8 mouse cellular contexts compared by ENCODE assay signal in genomic region chr17:40934420-40935231, GRCm38 (mm10). TPM values are rescaled to one million over a fixed set of nuclear protein-coding genes. Genes with fewer than 3 reads are reported as not detected.
A peak's percentile ranks its signal among the peaks of the same experiment; 100 is the strongest.
DNase-seq lines count a peak whose midpoint lies in the region; ATAC-seq and TF ChIP-seq lines count a peak whose summit lies in the region.

Mut (plus strand) TSS chr17:40934685.
Cenpq (minus strand) TSS chr17:40935047.

- peak within 1 kb of the TSS; percentile 66 for H3K9ac ChIP-seq in hindbrain, postnatal 0 days (replicated peaks; ENCODE audit: low read length)

- peak within 1 kb of the TSS; percentile 99 for H3K27ac ChIP-seq in gastrocnemius, adult 2 months
- H3K27ac ChIP-seq in hindbrain, postnatal 0 days = peak within 1 kb of the TSS; percentile 98
- H3K27ac ChIP-seq in left cerebral cortex, adult 2 months = peak within 1 kb of the TSS; percentile 95

- peak within 1 kb of the TSS; percentile 95 for H3K4me2 ChIP-seq in hindbrain, postnatal 0 days (ENCODE audit: low read depth, low read length)

- 0 out of 2 replicates have a peak, but pooled peaks cover 3% of the 10 kb centered on the region for H3K36me3 ChIP-seq in hindbrain, postnatal 0 days (ENCODE audit: insufficient read depth, low read length)

- peak within 1 kb of the TSS; percentile 76 for H3K4me3 ChIP-seq in gastrocnemius, adult 2 months
- peak within 1 kb of the TSS; percentile 70 for H3K4me3 ChIP-seq in hindbrain, postnatal 0 days (ENCODE audit: low read length)
- H3K4me3 ChIP-seq in left cerebral cortex, adult 2 months = peak within 1 kb of the TSS; percentile 70

- intact Hi-C loops in gastrocnemius, adult 2 months (cut with DNase I) = no loop called here
- intact Hi-C loops in left cerebral cortex, adult 2 months (cut with DNase I) = no loop called here

- DNase-seq in ZHBTc4 (ENCODE audit: low read depth, low spot score) = peak; percentile 99
- peak; percentile 99 for DNase-seq in gastrocnemius, adult 2 months
- peak; percentile 100 for DNase-seq in hindbrain, postnatal 0 days (ENCODE audit: low spot score)
- peak; percentile 98 to 99 for DNase-seq in left cerebral cortex, adult 2 months (ENCODE audit: extremely low spot score in 1 of 2, low spot score in 2 of 2)
- peak; percentile 100 for DNase-seq in right cerebral cortex, adult 2 months (ENCODE audit: low spot score in 2 of 2)
- DNase-seq in urinary bladder, postnatal 14 days (ENCODE audit: low spot score) = peak; percentile 99

- ATAC-seq in common myeloid progenitor, adult 5-6 weeks (replicated peaks; ENCODE audit: low read depth, poor library complexity, severe bottlenecking) = peak; percentile 98
- ATAC-seq in hindbrain, postnatal 0 days = peak; percentile 100
- ATAC-seq in megakaryocyte, adult 5-6 weeks (ENCODE audit: poor library complexity, severe bottlenecking) = peak; percentile 95

- no peaks in the 10 kb centered on the region for H3K9me3 ChIP-seq in hindbrain, postnatal 0 days (ENCODE audit: low read length)

- WGBS in hindbrain, postnatal 0 days = under 1% methylated on average over 50 of the region's 50 CpGs

- no peak for TF ChIP-seq CTCF in gastrocnemius, adult 2 months (IDR thresholded peaks at IDR 0.05)
- TF ChIP-seq CTCF in hindbrain, postnatal 0 days (IDR thresholded peaks at IDR 0.05; ENCODE audit: low read depth) = no peak
- no peak for TF ChIP-seq CTCF in left cerebral cortex, adult 2 months (IDR thresholded peaks at IDR 0.05)

- no peaks in the 10 kb centered on the region for H3K27me3 ChIP-seq in hindbrain, postnatal 0 days (ENCODE audit: insufficient read depth, low read length)

- no peaks in the 10 kb centered on the region for H3K4me1 ChIP-seq in hindbrain, postnatal 0 days (ENCODE audit: insufficient read depth, low read length)

RNA-seq across cellular contexts. Expression of gene Mut, which starts in this region (rescaled TPM):
- 30.6 and 31.2 TPM in 2 replicates for total RNA-seq in common myeloid progenitor, adult 5-6 weeks (2017)
- 10 to 100 TPM; 76.2 to 97.0 TPM for total RNA-seq in gastrocnemius, adult 2 months (2021)
- total RNA-seq in hindbrain, postnatal 0 days (2014; rRNA removed) = 12.3 and 12.8 TPM in 2 replicates
- 19.8 and 23.9 TPM in 2 replicates for polyA plus RNA-seq in hindbrain, postnatal 0 days (2015; fragmentation: Nextera tagmentation; extraction: Ambion mirVana)
- 10 to 100 TPM; 36.8 to 37.4 TPM for total RNA-seq in left cerebral cortex, adult 2 months (2021)
- 9.7 and 12.3 TPM in 2 replicates for total RNA-seq in megakaryocyte, adult 5-6 weeks (2015)
- 17.6 and 18.6 TPM in 2 replicates for total RNA-seq in megakaryocyte, adult 5-6 weeks (2017)

RNA-seq across cellular contexts. Expression of gene Cenpq, which starts in this region (rescaled TPM):
- total RNA-seq in common myeloid progenitor, adult 5-6 weeks (2017) = 59.5 and 60.1 TPM in 2 replicates
- total RNA-seq in gastrocnemius, adult 2 months (2021) = 1 to 10 TPM; 3.8 to 4.4 TPM
- total RNA-seq in hindbrain, postnatal 0 days (2014; rRNA removed) = 4.1 and 4.7 TPM in 2 replicates
- 12.4 and 13.7 TPM in 2 replicates for polyA plus RNA-seq in hindbrain, postnatal 0 days (2015; fragmentation: Nextera tagmentation; extraction: Ambion mirVana)
- total RNA-seq in left cerebral cortex, adult 2 months (2021) = 1 to 10 TPM; 3.3 to 4.1 TPM
- total RNA-seq in megakaryocyte, adult 5-6 weeks (2015) = 36.4 and 36.6 TPM in 2 replicates
- total RNA-seq in megakaryocyte, adult 5-6 weeks (2017) = 50.7 and 51.3 TPM in 2 replicates

Comparison
In these comparisons a context has a peak if more than half of its experiments do, and no peak if none do; other contexts are left out.
1. Peak in every context shown above with its lines: DNase-seq, ATAC-seq, H3K4me3 ChIP-seq and H3K27ac ChIP-seq.